Mouse (Mus musculus): ENCODE measurements around the gene Pfdn4.

Pfdn4 gene

DNA sequence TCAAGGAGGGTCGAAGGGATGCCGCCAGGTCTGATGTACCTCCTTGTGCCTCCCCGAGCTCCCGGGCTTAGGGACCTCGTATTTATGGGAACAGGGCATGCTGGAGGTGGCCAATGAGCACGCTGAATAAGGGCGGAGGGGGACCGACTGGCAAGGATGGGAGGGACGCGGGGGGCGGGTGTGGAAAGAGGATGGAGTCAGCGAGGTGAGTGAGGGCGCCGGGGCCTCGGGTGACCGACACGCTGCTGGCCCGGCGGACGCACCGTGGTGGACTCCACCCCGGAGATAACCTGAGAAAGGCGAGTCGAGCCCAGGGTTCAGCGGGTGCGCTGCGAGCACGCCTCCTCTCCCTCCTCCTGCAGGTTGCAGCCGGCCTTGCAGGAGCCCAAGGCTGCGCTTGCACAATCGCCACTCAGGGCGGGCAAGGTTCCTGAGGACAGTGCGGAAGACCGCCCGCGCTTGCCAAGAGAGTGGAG lies 901 bp downstream of the Pfdn4 start, which contains the start of gene Cyp24a1:
Cyp24a1 (minus strand) TSS at position 55 of the 476 bp plus-strand sequence.
- DNase-seq (ENCODE audit: low read depth, low spot score): peak; percentile 70

DNA sequence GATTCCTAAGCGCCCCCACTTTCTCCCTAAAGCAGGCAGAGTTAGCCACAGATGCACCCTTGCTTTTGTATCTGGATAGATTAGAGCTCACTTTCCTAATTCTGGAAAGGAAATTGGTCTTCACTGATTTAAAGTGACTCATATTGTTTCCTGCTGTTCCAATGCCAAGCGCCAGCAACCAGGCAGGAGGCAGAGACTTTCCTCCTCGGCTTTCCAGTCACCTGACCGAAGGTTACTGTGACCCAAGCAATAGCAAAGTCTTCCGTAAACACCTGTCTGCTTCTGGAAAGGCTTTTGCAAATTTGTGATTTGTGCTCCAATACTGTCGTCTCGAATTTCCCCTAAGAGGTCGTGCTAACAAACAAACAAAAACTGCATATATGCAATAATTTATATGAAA lies 1.8 kb downstream of the Pfdn4 start:
- DNase-seq (ENCODE audit: low read depth, low spot score): no peak

DNA sequence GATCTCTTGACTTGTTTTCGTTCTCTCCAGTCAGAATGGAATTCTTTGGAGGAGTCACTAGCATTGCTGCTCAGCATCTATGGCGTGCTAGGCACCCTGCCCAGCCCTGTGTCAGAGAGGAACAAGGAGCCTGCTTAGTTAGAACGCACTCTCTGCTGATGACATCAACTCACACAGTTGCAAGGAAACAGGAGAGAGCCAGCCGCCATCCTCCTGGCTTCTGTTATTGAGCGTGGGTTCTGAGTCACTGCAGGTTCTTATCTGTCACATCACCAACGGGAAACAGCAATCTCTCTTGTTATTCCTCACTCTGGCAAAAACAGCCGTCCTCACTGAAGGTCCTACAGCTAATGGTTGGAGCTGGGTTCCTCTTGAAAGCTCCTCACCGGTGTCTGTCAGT lies 7.1 kb downstream of the Pfdn4 start:
- DNase-seq (ENCODE audit: low read depth, low spot score): no peak

DNA sequence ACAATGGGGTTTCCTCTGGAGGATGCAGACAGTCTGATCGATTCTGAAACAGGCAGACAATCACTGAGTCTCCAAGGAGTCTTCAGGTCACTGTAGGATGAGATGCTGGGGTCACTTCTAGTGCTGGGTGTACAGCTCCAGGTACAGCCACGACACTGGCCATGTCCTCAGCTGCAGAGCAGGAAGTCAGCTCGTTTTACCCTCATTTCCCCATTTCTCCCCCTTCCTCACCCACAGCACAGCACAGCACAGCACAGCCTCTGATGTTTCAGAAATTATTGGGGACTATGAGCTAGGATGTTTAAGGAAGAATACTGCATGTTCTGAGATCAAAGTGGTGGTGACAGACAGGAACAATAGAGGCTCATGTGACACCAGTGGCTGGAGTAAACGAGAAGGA lies 7.8 kb downstream of the Pfdn4 start:
- no peak for DNase-seq (ENCODE audit: low read depth, low spot score)

DNA sequence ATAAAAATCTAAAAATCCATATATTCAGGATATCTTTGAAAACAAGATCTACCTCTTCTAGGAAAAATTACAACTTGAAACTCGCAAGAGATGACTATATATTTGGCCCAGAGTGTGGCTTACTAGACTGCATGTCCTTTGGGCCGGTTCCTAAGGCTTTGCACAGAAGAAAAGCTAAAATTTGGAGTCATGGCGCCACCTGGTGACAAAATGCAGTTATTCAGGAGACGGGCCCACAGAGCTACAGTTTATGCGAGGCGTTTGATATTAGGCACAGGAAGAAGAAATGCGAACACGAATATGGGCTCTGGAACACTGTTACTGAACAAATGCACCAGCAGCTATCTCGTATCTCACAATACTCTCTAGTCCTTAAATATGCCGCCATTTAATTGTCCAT lies 11.5 kb downstream of the Pfdn4 start:
- peak; percentile 87 for DNase-seq (ENCODE audit: low read depth, low spot score)

DNA sequence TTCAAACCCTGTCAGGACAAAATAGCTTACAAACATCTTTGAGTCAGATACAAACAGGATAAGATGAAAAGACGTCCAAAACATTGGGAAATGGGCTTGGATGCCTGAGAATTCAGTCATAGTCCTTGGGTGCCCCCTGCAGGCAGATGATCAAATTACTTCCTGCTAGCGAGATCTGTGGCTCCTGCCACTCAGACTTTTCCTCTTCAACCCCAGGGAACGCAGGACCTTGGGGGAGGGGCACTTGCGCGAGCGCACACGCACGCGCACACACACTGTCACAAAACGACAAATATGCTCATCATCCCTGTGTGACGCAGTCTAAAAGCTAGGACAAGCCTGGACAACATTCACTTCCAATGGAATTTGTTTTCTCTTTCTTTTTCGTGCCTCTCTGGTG lies 12.6 kb downstream of the Pfdn4 start:
- DNase-seq (ENCODE audit: low read depth, low spot score): peak; percentile 90

DNA sequence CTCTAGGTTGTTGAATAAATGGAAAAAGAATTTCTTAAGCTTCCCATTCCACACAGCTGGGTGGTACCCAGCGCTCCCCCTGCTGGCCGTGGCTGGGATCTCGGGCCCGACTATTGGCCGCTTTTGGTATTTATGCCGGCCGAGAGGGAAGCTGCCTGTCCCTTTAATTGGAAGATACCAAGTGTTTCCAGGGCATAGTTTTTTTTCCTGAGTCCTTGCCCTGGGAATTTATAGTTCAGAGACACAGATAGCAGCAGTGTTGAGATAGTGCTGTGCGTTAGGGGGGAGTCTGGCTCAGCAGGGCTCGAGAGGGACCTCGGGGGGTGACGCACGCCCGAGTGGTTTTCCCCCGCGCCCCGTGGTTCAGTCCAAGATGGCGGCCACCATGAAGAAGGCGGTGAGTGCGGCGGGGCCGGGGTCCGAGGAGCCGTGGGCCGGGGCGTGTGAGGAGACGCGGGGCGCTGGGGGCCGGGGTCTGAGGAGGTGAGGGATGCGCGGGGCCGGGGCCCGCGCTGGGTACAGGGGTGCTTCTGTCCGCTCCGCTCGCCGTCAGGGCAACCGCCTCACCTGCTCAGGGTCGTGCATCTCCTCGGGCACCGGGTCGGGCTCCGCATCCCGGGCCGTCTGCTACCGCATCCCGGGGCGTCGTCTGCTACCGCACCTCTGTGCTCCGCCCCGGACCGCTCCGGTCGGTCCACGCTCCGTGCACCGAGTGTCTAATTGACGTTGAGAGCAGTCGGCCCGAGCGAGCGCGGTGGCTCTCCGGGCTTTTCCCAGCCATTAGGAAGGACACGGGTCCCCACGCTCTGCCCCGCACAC lies 15.1 kb downstream of the Pfdn4 start:
- peak; percentile 93 for DNase-seq (ENCODE audit: low read depth, low spot score)

DNA sequence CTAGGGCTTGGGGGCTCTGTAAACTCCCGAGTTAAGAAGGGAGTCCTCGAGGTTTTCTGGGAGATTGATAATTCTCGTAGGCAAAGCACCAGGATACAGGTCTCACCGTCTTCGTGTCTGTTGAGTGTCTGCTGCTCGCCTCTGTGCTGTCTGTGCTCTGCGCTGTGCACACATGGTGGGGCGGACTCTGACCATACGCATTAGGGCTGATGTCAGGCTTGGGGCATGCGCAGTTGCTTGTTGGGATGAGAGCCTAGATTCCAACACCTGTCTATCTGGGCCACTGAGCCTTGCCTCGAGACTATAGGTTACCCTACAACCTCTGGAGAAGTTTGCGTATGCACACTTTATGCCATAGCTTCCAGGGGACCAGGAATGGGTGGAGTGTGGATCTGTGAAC lies 17.5 kb downstream of the Pfdn4 start:
- DNase-seq (ENCODE audit: low read depth, low spot score): no peak

DNA sequence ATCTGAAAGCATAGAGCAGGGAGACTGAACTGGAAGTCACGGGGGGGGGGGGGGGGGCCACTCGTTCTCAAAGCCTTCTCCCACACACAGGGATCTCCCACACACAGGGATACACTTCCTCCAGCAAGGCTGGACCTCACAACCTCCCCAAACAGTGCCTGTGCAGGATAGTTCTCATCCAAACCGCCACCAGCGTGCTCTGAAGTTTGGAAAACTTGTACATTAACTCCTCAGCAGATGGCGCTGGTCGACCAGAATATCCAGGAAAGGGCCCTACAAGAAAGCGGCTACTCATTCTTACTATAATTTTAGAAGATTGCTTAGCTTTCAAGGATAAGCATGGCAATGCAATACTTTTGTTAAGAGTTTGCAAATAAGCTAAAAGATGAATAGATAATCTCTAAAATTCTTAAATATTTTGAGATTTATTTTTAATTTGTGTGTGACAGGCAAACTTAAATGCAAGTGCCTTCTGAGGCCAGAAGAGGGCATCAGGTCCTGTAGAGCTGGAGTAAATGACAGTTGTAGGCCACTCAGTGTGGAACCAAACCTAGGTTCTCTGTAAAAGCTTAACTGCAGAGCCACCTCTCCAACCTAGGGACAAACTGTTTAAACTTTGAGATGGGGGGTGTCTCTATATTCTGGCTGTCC lies 24.2 kb downstream of the Pfdn4 start:
- DNase-seq (ENCODE audit: low read depth, low spot score): peak; percentile 77

DNA sequence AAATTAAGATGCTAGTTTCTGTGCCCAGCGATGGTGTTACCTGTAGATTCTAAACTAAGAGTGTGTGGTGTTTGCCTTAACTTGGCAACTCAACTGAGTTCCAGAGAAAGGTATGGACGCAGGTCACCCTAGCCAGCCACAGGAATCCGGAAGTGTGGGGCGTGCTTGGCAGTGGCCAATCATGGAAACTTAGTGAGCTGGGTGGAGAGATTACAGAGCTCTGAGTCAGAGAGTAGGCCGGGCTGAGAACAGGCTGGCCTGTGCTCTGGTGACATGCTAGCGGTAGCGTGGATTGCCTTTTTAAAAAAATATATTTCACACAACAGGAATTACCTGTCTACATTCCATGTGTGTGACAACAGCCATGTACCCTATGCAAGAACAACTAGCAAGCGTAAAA lies 30.3 kb downstream of the Pfdn4 start:
- DNase-seq (ENCODE audit: low read depth, low spot score): no peak

DNA sequence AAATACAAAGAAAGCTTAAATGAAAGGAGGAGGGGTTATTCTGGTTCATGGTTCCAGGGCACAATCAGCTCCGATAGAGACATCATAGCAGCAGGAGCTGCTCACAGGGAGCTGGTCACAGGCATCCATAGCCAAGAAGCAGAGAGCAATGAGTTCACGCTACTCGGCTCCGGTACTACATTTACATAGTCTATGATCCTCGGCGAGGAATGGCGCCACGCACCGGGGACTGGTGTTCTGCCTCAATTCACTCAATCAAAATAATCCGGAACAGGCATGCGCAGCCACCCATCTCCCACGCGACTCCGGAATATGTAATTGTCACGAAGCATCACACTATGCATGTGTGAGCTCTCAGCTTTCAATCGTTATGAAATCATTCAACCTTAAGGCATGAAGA lies 31.8 kb downstream of the Pfdn4 start:
- no peak for DNase-seq (ENCODE audit: low read depth, low spot score)

DNA sequence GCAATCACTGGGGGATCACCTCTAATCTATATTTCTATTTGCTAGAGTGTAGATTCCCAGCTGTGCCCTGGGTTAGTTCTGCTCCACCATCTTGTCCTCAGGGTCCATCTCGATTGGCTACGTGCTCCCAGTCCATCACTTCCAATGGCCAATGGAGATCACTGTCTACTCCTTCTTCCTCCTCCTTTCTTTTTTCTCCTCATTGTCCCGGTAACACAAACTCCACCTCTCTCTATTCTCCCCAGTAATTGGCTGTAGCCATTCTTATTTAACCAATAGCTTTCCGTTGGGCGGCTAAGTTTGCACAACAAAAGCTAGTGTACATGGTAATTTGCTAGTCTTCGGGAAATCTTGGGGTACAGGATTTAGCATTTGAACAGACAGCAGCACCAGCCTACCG lies 33.5 kb downstream of the Pfdn4 start:
- DNase-seq (ENCODE audit: low read depth, low spot score): no peak

DNA sequence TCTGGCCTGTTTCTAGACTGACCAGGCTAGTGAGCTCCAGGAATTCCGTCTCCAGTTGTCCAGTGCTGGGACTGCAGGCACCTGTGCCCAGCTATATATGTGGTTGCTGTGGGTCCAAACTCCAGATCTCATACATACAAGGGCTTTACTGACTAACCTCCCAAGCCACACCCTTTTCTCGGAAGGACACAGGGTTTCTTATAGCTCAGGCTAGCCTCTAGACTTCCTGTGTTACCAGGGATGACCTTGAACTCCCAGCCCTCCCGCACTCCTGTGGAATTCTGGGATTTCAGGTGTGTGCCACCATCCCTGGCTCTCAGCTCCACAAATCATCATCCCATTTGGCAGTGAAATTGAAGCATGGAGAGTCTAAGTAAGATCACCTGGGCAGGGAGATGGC lies 34.0 kb downstream of the Pfdn4 start:
- DNase-seq (ENCODE audit: low read depth, low spot score): no peak

DNA sequence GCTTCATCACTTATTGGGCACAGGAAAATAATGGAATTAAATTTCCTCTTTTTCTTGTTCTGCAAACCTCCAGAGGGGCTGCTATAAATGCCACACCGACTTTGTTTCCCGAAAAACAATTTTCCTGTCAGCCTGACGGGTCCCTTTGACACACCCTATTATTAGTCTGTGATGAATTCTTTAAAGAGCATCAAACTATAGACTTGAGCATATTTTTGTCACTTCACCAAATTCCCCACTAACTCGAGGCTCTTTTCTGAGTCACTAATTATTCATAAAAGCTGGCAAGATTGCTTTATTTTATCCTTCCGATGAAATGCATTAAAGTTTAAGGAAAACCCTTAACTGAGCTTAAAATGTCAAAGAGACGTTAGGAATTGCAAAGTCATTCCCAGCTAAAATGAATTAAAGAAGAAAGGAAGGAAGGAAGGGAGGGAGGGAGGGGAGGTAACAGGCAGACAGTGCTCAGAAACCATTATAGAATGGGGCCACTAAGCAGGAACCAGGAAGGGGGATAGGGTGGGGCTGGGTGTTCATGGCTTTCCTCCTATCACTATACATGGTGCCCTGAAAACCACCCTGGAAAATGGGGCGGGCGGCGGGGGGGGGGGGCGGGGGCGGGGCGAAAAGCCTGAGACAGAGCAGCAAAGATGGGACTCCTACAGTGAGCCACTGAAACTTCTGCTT lies 38.0 kb downstream of the Pfdn4 start:
- no peak for DNase-seq (ENCODE audit: low read depth, low spot score)

DNA sequence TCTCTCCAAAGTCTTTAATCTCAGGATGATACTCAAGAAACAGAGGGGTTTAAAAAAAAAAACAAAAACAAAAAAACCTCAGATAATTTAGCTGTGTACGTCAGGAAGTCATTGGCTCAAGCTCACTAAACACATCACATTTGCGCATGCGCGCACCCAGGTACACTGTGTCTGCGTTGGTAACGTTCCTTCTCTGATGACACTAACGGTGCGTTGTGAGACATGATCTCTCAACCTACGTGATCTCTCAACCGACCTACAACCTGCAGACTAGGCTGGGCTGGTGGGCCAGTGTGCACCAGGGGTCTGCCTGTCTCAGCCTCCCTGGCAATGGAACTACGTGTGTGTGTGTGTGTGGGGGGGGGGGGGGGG lies 38.6 kb downstream of the Pfdn4 start:
- no peak for DNase-seq (ENCODE audit: low read depth, low spot score)

DNA sequence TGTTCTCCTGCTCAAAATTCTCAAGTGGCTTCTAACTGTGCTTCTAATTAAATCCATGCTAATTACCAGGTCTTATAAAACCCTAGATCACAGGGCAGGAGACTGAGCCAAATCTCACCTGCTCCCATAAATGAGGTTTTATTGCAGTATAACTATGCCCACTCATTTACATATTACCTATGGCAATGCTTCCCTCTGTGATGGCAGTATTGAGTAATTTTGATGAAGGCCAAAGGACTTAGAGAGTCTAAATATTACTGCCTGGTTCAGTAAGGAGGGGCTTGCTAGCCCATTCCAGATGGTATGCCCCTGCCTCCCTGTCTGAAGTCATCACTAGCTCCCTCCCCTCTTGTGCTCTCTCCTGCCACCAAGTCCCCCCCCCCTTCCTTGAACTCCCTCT lies 39.6 kb downstream of the Pfdn4 start:
- DNase-seq (ENCODE audit: low read depth, low spot score): no peak

DNA sequence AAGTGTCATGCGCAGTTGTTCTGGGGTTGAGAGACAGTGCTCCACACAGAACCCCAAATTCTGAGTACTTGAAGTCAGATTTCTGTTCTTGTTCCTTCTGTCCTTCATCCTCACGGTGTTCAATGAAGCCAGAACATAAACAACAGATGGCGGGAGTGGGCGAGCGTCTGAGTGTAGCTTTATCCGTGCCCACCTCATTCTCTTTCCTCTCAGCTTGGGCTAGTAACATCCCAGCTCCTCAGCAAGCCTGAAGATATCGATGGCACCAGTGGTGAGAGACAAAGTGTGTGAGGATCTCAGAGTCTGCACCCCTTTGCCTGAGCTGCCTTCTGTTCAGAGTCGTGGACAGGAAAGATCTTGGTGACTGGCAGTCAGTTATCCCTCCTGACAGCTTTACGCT lies 43.0 kb downstream of the Pfdn4 start:
- DNase-seq (ENCODE audit: low read depth, low spot score): no peak

DNA sequence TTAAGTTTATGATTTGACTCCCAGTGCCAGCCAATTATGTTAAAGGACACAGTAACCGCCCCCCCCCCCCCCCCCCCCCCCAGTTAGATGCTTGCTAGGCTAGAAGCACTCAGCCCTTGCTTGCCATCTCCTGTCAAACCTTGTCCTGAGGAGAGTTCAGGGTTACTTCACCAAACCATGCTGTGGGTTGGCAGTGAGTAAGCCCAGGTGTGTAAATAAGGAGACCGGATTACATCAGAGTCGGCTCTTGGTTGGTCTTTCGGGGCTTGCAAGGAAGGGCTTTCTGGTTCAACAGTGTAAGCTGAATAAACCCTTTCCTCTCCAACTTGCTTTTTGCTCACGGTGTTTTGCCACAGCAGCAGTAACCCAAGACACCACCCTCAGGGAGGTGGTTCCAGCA lies 47.4 kb downstream of the Pfdn4 start:
- no peak for DNase-seq (ENCODE audit: low read depth, low spot score)

DNA sequence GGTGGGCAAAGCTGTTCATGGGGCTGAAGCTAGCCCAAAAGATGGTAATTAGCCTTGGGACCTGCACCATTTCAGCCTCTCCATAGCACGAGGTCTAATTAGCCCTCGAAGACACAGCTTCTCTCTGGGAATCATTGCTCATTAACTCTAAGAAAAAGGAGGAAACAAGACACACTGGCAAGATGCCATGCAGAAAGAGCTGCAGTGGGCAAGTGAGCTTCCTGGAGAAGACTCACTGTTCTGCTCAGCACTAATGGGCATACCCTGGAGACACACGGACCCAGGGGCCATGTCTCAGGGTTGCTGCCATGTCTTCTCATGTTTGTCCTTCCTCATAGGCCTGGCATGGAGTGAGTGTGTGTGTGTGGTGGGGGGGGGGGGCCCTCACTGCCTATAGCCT lies 47.9 kb downstream of the Pfdn4 start:
- no peak for DNase-seq (ENCODE audit: low read depth, low spot score)

DNA sequence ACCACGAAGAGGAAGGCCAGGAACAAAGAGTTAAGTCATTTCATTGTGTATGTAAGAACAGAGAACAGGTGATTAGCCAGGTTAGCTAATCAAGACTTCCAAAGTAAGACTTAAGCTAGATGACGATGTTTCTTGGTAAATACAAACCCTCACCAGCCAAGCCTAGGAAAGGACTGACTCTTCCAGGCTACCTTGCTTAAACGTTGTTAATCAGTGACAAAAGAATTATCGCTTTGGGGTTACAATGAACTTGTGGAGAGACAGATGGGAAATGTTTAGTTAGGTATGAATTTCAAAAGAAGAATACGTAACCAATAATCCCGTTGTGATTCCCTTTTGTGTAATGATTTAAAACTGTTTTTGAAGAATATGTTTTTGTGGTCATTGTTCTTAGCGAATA lies 48.7 kb downstream of the Pfdn4 start:
- DNase-seq (ENCODE audit: low read depth, low spot score): no peak

DNA sequence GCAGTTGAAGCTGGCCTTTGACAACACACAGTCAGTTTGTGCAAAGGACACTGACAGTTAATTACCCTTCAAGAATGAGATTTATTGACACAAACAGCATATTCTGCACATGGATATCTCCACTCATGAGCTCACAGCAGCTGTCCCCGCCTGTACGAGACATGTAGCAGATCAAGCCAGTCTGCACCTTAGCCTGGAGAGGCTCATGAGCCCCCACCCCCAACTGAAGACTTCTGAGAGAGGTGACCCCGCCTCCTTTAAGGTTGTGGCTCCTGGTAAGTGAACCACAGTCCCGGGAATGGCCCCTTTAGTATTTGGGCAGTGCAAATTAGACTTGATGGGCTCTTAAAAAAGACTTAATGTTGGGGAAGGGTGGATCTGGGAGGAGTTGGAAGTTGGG lies 49.5 kb downstream of the Pfdn4 start:
- DNase-seq (ENCODE audit: low read depth, low spot score): peak; percentile 19

DNA sequence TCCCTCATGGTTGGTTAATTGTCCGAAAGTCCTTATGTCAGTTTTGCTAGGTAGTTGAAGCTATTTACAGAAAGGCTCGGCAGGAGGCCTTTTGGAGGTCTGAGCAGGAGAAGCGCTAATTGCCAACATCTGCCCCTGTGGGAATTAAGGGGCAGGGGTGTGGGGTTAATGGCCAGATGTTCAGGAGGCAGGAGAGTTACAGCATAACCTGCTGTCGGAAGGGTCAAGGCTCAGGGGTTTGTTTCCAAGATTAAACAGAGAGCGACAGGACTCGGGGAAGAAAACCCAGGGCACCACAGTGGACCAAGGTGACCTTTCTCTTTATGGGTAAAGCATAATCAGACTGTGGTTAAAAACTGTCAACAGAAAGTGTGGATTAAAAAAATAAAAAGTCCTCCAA lies 51.3 kb downstream of the Pfdn4 start:
- DNase-seq (ENCODE audit: low read depth, low spot score): peak; percentile 69

DNA sequence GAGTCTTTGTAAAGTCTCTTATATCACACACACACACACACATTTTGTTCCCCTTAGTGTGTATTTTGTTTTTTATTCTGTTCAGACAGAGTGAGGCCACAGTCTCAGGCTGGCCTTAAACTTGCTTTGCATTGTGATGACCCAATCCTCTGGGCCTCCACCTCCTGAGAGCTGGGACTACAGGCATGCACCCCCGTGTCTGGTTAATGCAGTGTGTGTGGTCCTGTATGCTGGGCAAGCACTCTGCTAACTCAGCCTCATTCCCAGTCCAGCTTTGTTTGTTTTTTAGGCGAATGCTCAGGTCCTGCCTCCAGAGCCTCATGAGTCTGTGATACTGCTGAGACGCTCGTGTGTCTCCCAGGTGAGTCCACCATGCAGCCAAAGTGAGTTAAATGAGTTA lies 51.8 kb downstream of the Pfdn4 start:
- DNase-seq (ENCODE audit: low read depth, low spot score): peak; percentile 45
